Mouse (Mus musculus): Measurements from ENCODE around the gene Gm47429. TPM values are rescaled to one million over a fixed set of nuclear protein-coding genes. Genes with fewer than 3 reads are reported as not detected.

The Gm47429 gene
- not detected for polyA plus RNA-seq (2014; fragmentation: Illumina TruSeq; extraction: RNeasy Lipid Tissue Mini Kit (QIAGEN cat#74804); ENCODE audit: low read depth, low replicate concordance)

GRCm38 (mm10) chr13:50443812-50444211, at the start of gene Gm47429:
Gm47429 (minus strand) TSS chr13:50443912.

DNA sequence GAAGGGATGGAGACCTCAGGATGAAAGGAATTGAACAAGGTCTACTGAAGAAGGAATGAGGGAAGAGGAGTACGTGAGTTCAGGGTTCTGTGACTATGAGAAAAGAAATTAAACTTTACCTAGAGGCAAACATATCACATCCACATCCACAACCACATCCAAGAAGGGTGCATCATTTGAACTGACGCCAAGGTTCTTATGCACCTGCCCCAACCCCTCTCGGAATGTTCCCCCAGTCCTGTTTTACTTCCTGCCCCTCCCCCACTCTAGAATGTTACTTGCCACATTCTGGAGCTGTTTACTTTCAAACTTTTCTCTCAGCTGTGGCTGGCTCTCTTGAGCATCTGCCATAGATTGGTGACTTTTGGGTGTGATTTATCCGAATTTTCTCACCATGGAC, 23.3 kb upstream of the Gm47429 start, which contains the start of gene Nutm2:
Gene Nutm2, plus strand, starts transcription at position 301 of the 400 bp plus-strand sequence.

GRCm38 (mm10) chr13:50417389-50418183, 26.1 kb downstream of the Gm47429 start, which contains the start of gene Fbxw17:
Fbxw17 (plus strand) TSS chr13:50417864.

Other genes with a start within 250 kb of the Gm47429 start
- gene Gm906, start 193.6 kb downstream of the Gm47429 start, polyA plus RNA-seq (2014; fragmentation: Illumina TruSeq; extraction: RNeasy Lipid Tissue Mini Kit (QIAGEN cat#74804); ENCODE audit: low read depth, low replicate concordance) = not detected
- 7.8 TPM for gene Fbxw17, start 26.0 kb downstream of the Gm47429 start, polyA plus RNA-seq (2014; fragmentation: Illumina TruSeq; extraction: RNeasy Lipid Tissue Mini Kit (QIAGEN cat#74804); ENCODE audit: low read depth, low replicate concordance)
- not detected for gene Nutm2, start 23.4 kb upstream of the Gm47429 start, polyA plus RNA-seq (2014; fragmentation: Illumina TruSeq; extraction: RNeasy Lipid Tissue Mini Kit (QIAGEN cat#74804); ENCODE audit: low read depth, low replicate concordance)
- gene Gm904, start 199.3 kb upstream of the Gm47429 start, polyA plus RNA-seq (2014; fragmentation: Illumina TruSeq; extraction: RNeasy Lipid Tissue Mini Kit (QIAGEN cat#74804); ENCODE audit: low read depth, low replicate concordance) = not detected

Data from heart, adult 10 weeks (tissue).